Mouse (Mus musculus): ENCODE results near the gene Tac4. TPM values are rescaled to one million over a fixed set of nuclear protein-coding genes. Genes with fewer than 3 reads are reported as not detected.
A peak's percentile ranks its signal among the peaks of the same experiment; 100 is the strongest.

Gene Tac4
- total RNA-seq, 1 experiment, result 0.18 TPM

DNA sequence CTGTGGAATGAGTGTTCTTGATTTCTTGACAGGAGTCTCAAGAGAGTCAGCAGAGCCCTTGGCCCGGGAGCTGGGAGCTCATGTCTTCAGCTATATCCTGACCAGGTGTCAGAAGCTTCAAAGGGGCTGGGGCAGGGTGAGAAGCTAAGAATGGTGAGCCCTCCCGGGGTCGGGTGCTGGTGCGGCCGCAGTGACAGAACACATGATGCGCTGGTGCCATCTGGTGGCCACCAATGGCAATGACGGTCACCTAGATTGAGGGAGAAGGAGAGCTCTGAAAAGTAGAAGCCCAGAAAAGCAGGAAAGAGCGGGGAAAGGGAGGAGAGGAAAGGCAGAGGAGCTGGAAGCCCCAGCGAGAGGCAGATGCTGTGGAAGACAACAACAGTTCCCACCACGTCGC is 10.0 kb upstream of the Tac4 start:
- Histone ChIP-seq H3K27ac (ENCODE audit: insufficient read depth, low read depth, low read length, poor library complexity, severe bottlenecking) (no peak overlapping the region), H3K4me1 (ENCODE audit: control insufficient read depth in 2 of 2, insufficient read depth in 2 of 2, low read length in 2 of 2, poor library complexity in 1 of 2) (peaks cover 0 to 2% of the 10 kb centered on the region in 2 experiments; a peak in 1 of 4 replicates), H3K36me3 (ENCODE audit: control insufficient read depth, insufficient read depth, low read length, poor library complexity, severe bottlenecking) (no peaks in the 10 kb centered on the region), H3K9ac (ENCODE audit: insufficient read depth, low read depth, low read length, poor library complexity, severe bottlenecking) (no peak overlapping the region), H3K4me3 (ENCODE audit: insufficient read depth in 1 of 2, low read depth in 1 of 2, low read length in 2 of 2, poor library complexity in 1 of 2, severe bottlenecking in 1 of 2) (no peak overlapping the region), H3K9me3 (ENCODE audit: control insufficient read depth, insufficient read depth, low read depth, low read length) (no peaks in the 10 kb centered on the region)
- TF ChIP-seq HCFC1 (IDR thresholded peaks at IDR 0.05; ENCODE audit: borderline replicate concordance, insufficient read depth, low read length) (no peak), ZC3H11A (IDR thresholded peaks at IDR 0.05; ENCODE audit: borderline replicate concordance, low read depth, low read length) (peak; percentile 96), MAFK (IDR thresholded peaks at IDR 0.05; ENCODE audit: insufficient read depth, low read depth, low read length) (no peak), CHD2 (IDR thresholded peaks at IDR 0.05; ENCODE audit: low read depth, low read length) (no peak)
- in situ Hi-C loops (cut with MboI; ENCODE audit: low sequenced_read_pairs in 2 of 2, unreplicated experiment in 2 of 2), result loop anchor here in 1 of 2 experiments (10.0 kb wide), 1 partner anchor 274 kb away; no protein-coding TSS in a partner anchor
- DNase-seq (ENCODE audit: low read depth, low spot score), result peak; percentile 69

DNA sequence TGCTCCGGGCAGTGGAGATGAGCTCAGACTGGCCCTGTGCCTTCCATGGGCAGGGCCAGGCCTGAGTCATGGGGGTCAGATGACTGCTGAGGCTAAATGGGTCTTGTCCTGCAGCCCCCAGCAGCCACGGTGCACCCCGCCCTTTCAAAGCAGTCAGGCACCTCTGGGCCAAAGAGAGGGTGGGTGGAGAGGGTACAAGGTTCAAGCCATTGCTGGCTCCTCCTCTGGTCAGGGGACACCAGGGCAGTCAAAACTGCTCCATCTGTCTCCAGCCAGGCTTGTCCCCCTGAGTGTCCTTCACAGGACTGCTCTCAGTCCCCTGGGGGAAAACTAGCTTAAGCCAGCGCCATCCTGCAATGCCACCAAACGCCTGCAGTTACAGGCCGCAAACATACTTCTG is 9.2 kb upstream of the Tac4 start:
- peaks cover 0 to 2% of the 10 kb centered on the region in 2 experiments; a peak in 1 of 4 replicates for H3K4me1 ChIP-seq (ENCODE audit: control insufficient read depth in 2 of 2, insufficient read depth in 2 of 2, low read length in 2 of 2, poor library complexity in 1 of 2)
- H3K27ac ChIP-seq (ENCODE audit: insufficient read depth, low read depth, low read length, poor library complexity, severe bottlenecking), result no peak overlapping the region
- H3K4me3 ChIP-seq (ENCODE audit: insufficient read depth in 1 of 2, low read depth in 1 of 2, low read length in 2 of 2, poor library complexity in 1 of 2, severe bottlenecking in 1 of 2), result no peak overlapping the region
- in situ Hi-C loops (cut with MboI; ENCODE audit: low sequenced_read_pairs in 2 of 2, unreplicated experiment in 2 of 2), result loop anchor here in 1 of 2 experiments (10.0 kb wide), 1 partner anchor 273 kb away; no protein-coding TSS in a partner anchor
- H3K9ac ChIP-seq (ENCODE audit: insufficient read depth, low read depth, low read length, poor library complexity, severe bottlenecking), result no peak overlapping the region
- no peaks in the 10 kb centered on the region for H3K36me3 ChIP-seq (ENCODE audit: control insufficient read depth, insufficient read depth, low read length, poor library complexity, severe bottlenecking)
- no peaks in the 10 kb centered on the region for H3K9me3 ChIP-seq (ENCODE audit: control insufficient read depth, insufficient read depth, low read depth, low read length)
- no peak for DNase-seq (ENCODE audit: low read depth, low spot score)
- TF ChIP-seq MAFK (IDR thresholded peaks at IDR 0.05; ENCODE audit: insufficient read depth, low read depth, low read length) (no peak), HCFC1 (IDR thresholded peaks at IDR 0.05; ENCODE audit: borderline replicate concordance, insufficient read depth, low read length) (no peak)

GRCm38 (mm10) chr11:95254165-95254564 is 7.2 kb upstream of the Tac4 start:
- H3K27ac ChIP-seq (ENCODE audit: insufficient read depth, low read depth, low read length, poor library complexity, severe bottlenecking), result no peak overlapping the region
- no peaks in the 10 kb centered on the region for H3K9me3 ChIP-seq (ENCODE audit: control insufficient read depth, insufficient read depth, low read depth, low read length)
- in situ Hi-C loops (cut with MboI; ENCODE audit: low sequenced_read_pairs in 2 of 2, unreplicated experiment in 2 of 2), result loop anchor here in 1 of 2 experiments (10.0 kb wide), 1 partner anchor 271 kb away; no protein-coding TSS in a partner anchor
- no peak for DNase-seq (ENCODE audit: low read depth, low spot score)
- no peaks in the 10 kb centered on the region for H3K36me3 ChIP-seq (ENCODE audit: control insufficient read depth, insufficient read depth, low read length, poor library complexity, severe bottlenecking)
- H3K4me1 ChIP-seq (ENCODE audit: control insufficient read depth in 2 of 2, insufficient read depth in 2 of 2, low read length in 2 of 2, poor library complexity in 1 of 2), result peaks cover 0 to 2% of the 10 kb centered on the region in 2 experiments; a peak in 1 of 4 replicates
- no peak overlapping the region for H3K4me3 ChIP-seq (ENCODE audit: insufficient read depth in 1 of 2, low read depth in 1 of 2, low read length in 2 of 2, poor library complexity in 1 of 2, severe bottlenecking in 1 of 2)
- TF ChIP-seq HCFC1 (IDR thresholded peaks at IDR 0.05; ENCODE audit: borderline replicate concordance, insufficient read depth, low read length) (no peak), ZNF384 (IDR thresholded peaks at IDR 0.05; ENCODE audit: low read depth, low read length) (no peak), CHD2 (IDR thresholded peaks at IDR 0.05; ENCODE audit: low read depth, low read length) (no peak), MAFK (IDR thresholded peaks at IDR 0.05; ENCODE audit: insufficient read depth, low read depth, low read length) (no peak), ZC3H11A (IDR thresholded peaks at IDR 0.05; ENCODE audit: borderline replicate concordance, low read depth, low read length) (no peak)
- no peak overlapping the region for H3K9ac ChIP-seq (ENCODE audit: insufficient read depth, low read depth, low read length, poor library complexity, severe bottlenecking)

DNA sequence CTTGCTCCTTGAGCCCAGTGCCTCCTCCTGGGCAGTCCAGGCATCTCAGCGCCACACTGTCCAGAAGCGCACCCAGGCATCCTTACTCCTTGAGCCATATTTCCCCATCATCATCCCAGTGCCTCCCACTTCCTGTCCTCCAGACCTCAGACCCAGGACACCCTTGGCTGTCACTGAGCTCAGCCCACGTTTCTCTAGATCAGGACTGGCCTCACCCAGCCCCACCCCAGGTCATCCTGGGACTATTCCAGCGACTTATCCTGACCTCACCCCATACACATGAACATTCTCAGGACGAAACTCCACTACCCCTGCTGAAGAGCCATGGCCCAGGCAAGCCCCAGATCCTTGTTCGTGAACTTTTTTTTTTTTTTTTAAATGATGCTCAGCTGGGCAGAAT is 5.6 kb upstream of the Tac4 start:
- TF ChIP-seq CHD2 (IDR thresholded peaks at IDR 0.05; ENCODE audit: low read depth, low read length), result no peak
- TF ChIP-seq MAFK (IDR thresholded peaks at IDR 0.05; ENCODE audit: insufficient read depth, low read depth, low read length), result no peak
- TF ChIP-seq HCFC1 (IDR thresholded peaks at IDR 0.05; ENCODE audit: borderline replicate concordance, insufficient read depth, low read length), result no peak
- TF ChIP-seq ZNF384 (IDR thresholded peaks at IDR 0.05; ENCODE audit: low read depth, low read length), result no peak
- no peak for TF ChIP-seq ZC3H11A (IDR thresholded peaks at IDR 0.05; ENCODE audit: borderline replicate concordance, low read depth, low read length)
- in situ Hi-C loops (cut with MboI; ENCODE audit: low sequenced_read_pairs in 2 of 2, unreplicated experiment in 2 of 2), result loop anchor here in 1 of 2 experiments (10.0 kb wide), 1 partner anchor 269 kb away; no protein-coding TSS in a partner anchor
- Histone ChIP-seq H3K4me1 (ENCODE audit: control insufficient read depth in 2 of 2, insufficient read depth in 2 of 2, low read length in 2 of 2, poor library complexity in 1 of 2) (peaks cover 0 to 4% of the 10 kb centered on the region in 2 experiments; a peak in 1 of 4 replicates), H3K36me3 (ENCODE audit: control insufficient read depth, insufficient read depth, low read length, poor library complexity, severe bottlenecking) (no peaks in the 10 kb centered on the region), H3K4me3 (ENCODE audit: insufficient read depth in 1 of 2, low read depth in 1 of 2, low read length in 2 of 2, poor library complexity in 1 of 2, severe bottlenecking in 1 of 2) (no peak overlapping the region), H3K27ac (ENCODE audit: insufficient read depth, low read depth, low read length, poor library complexity, severe bottlenecking) (no peak overlapping the region), H3K9me3 (ENCODE audit: control insufficient read depth, insufficient read depth, low read depth, low read length) (no peaks in the 10 kb centered on the region), H3K9ac (ENCODE audit: insufficient read depth, low read depth, low read length, poor library complexity, severe bottlenecking) (no peak overlapping the region)
- DNase-seq (ENCODE audit: low read depth, low spot score), result no peak
